Mouse (Mus musculus) heart, postnatal 0 days (tissue): ENCODE data around the gene Prox1.

Experiments used
- CTCF ChIP-seq: IDR thresholded peaks from 2 replicates; pipeline ENCODE4 v1.5.1; 2016; ENCODE audit warnings: antibody characterized with exemption, control low read depth, low read depth
- EP300 ChIP-seq: IDR thresholded peaks from 2 replicates; pipeline ENCODE4 v1.6.1; 2016; ENCODE audit warnings: antibody characterized with exemption, low read depth

GRCm38 (mm10) chr1:190183574-190183973, 13.1 kb upstream of the Prox1 start:
- TF ChIP-seq CTCF (no peak), EP300 (no peak)
